Mouse (Mus musculus) intestine, embryonic 14.5 days (tissue): ENCODE results near the gene Cers6. TPM values are rescaled to one million over a fixed set of nuclear protein-coding genes. Genes with fewer than 3 reads are reported as not detected.

Experiments used
- ATAC-seq: fragments of 200-750 bp; cut with Nextera tagmentation; replicated peaks from 2 replicates; pipeline ENCODE4 v1.8.0; 2017; ENCODE audit warnings: low read depth, moderate number of reproducible peaks, moderate TSS enrichment, moderate library complexity; ENCODE audit not compliant: low FRiP score, low TSS enrichment
- DNase-seq: peaks from one replicate; pipeline ENCODE4 v3.0.0-alpha.2; 2018; ENCODE audit warnings: low spot score
- H3K27ac ChIP-seq: fragments of 300-500 bp; sonication (generic); 2 replicates; pipeline ENCODE4 v1.5.1; 2014; ENCODE audit warnings: low read depth, mild to moderate bottlenecking, control low read depth
- H3K27me3 ChIP-seq: fragments of 300-500 bp; sonication (generic); replicated peaks from 2 replicates; pipeline ENCODE4 v1.6.1; 2014; ENCODE audit warnings: low read length, control low read depth; ENCODE audit not compliant: control insufficient read depth, insufficient read depth
- H3K36me3 ChIP-seq: fragments of 300-500 bp; sonication (generic); 2 replicates; pipeline ENCODE4 v1.6.1; 2014; ENCODE audit warnings: low read length, control low read depth; ENCODE audit not compliant: control insufficient read depth, insufficient read depth
- H3K4me1 ChIP-seq: fragments of 300-500 bp; sonication (generic); replicated peaks from 2 replicates; pipeline ENCODE4 v1.6.1; 2014; ENCODE audit warnings: low read length, control low read depth, mixed read lengths; ENCODE audit not compliant: control insufficient read depth, insufficient read depth
- H3K4me2 ChIP-seq: fragments of 300-500 bp; sonication (generic); 2 replicates; pipeline ENCODE4 v1.6.1; 2014; ENCODE audit warnings: low read length
- H3K4me3 ChIP-seq: fragments of 300-500 bp; sonication (generic); 2 replicates; pipeline ENCODE4 v1.5.1; 2014; ENCODE audit warnings: low read depth, low read length, control low read depth, mixed read lengths
- H3K9ac ChIP-seq: fragments of 300-500 bp; sonication (generic); 2 replicates; pipeline ENCODE4 v1.6.1; 2014; ENCODE audit warnings: mild to moderate bottlenecking, low read length
- H3K9me3 ChIP-seq: fragments of 300-500 bp; sonication (generic); 2 replicates; pipeline ENCODE4 v1.6.1; 2016; ENCODE audit warnings: low read length, control low read depth; ENCODE audit not compliant: control insufficient read depth
- WGBS: fragments of 180-500 bp; shearing (Covaris S2); extraction: QIAGEN DNeasy Blood & Tissue Kit; methylation state at CpG from one replicate; pipeline ENCODE4 v1.1.7; 2014; 5-methylcytosine and 5-hydroxymethylcytosine counted together
- polyA plus RNA-seq: library from polyadenylated mRNA; unstranded; fragments of >200 nt; fragmentation: Nextera tagmentation; extraction: Ambion mirVana; gene quantifications from 2 replicates; pipeline ENCODE4 v1.2.1, GENCODE M21; 2014

Cers6 gene
- polyA plus RNA-seq, 1 experiment from 2014 or later: 49.0 TPM

- Histone ChIP-seq H3K36me3 (no peaks in the 10 kb centered on the region), H3K27ac (no peak overlapping the region), H3K4me2 (no peak overlapping the region), H3K9ac (no peak overlapping the region), H3K4me1 (peaks cover under 1% of the 10 kb centered on the region; the same call in 1 of the 2 replicates), H3K27me3 (no peaks in the 10 kb centered on the region), H3K9me3 (no peaks in the 10 kb centered on the region), H3K4me3 (no peak overlapping the region)
- DNase-seq (no peak), ATAC-seq (no peak)
- 92% methylated on average over 6 of the region's 6 CpGs for WGBS
Measured at GRCm38 (mm10) chr2:68989117-68989516, 127.9 kb downstream of the Cers6 start.

DNA sequence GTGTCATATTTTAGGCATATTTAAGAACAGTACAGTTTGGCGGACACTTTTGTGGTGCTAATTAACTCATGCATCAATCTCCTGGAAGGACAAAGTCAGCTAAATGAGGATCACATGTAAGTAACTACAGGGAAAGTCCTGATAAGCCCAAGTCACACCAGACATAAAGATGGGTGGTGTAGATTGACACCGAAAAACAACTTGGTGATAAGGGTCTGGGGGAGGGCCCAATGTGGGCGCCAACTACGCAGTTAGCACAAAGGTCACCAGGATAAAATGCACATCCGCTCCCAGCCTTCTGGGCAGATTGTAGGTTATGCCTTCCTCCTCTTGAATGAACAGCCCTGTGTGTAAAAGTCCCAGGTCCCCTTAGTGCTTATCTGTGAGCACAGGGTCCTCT lies 131.4 kb downstream of the Cers6 start:
- Histone ChIP-seq H3K27ac (no peak overlapping the region), H3K9ac (no peak overlapping the region)
- ATAC-seq: no peak

GRCm38 (mm10) chr2:68994441-68994840 lies 133.2 kb downstream of the Cers6 start:
- Histone ChIP-seq H3K4me1 (peaks cover 6% of the 10 kb centered on the region; the same call in 1 of the 2 replicates), H3K27me3 (no peaks in the 10 kb centered on the region), H3K4me3 (no peak overlapping the region), H3K9me3 (no peaks in the 10 kb centered on the region), H3K27ac (no peak overlapping the region), H3K36me3 (no peaks in the 10 kb centered on the region), H3K9ac (no peak overlapping the region), H3K4me2 (no peak overlapping the region)
- no peak for ATAC-seq
- no peak for DNase-seq

More for the DNA sequence above, 131.4 kb downstream of the Cers6 start:
- no peak for DNase-seq
- 82% methylated on average over 5 of the region's 5 CpGs for WGBS
- H3K4me3 ChIP-seq: no peak overlapping the region
- H3K36me3 ChIP-seq: no peaks in the 10 kb centered on the region
- no peaks in the 10 kb centered on the region for H3K9me3 ChIP-seq
- H3K4me1 ChIP-seq: peaks cover 6% of the 10 kb centered on the region; the same call in 1 of the 2 replicates
- no peaks in the 10 kb centered on the region for H3K27me3 ChIP-seq
- H3K4me2 ChIP-seq: no peak overlapping the region

DNA sequence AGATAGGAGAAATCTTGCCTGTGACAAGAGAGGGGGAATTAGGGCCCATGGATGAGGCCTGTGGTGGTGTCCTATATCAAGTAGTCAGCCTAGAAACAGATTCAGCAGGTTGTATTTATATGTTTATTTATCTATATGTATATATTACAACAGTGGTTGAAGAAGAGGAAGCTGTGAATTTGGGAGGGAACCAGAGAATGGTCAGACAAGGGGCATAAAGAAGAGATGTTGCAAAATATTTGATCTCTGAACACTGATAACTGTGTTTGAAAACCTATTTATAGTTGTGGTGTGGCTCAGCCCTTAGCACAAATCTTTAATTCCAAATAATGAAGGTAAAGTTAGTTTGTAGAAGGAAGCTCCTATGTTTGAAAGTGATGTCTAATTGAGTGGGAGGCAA lies 134.5 kb downstream of the Cers6 start:
- ATAC-seq: no peak

GRCm38 (mm10) chr2:68996268-68996667 lies 135.0 kb downstream of the Cers6 start:
- no peaks in the 10 kb centered on the region for H3K27me3 ChIP-seq
- ATAC-seq: no peak
- H3K4me2 ChIP-seq: no peak overlapping the region
- DNase-seq: no peak
- peaks cover 6% of the 10 kb centered on the region; the same call in 1 of the 2 replicates for H3K4me1 ChIP-seq
- H3K9me3 ChIP-seq: no peaks in the 10 kb centered on the region
- H3K9ac ChIP-seq: no peak overlapping the region
- WGBS: 83% methylated on average over 1 of the region's 1 CpGs
- no peaks in the 10 kb centered on the region for H3K36me3 ChIP-seq
- H3K27ac ChIP-seq: no peak overlapping the region
- no peak overlapping the region for H3K4me3 ChIP-seq

More for the DNA sequence above, 134.5 kb downstream of the Cers6 start:
- Histone ChIP-seq H3K27ac (no peak overlapping the region), H3K9me3 (no peaks in the 10 kb centered on the region), H3K27me3 (no peaks in the 10 kb centered on the region), H3K4me1 (peaks cover 6% of the 10 kb centered on the region; the same call in 1 of the 2 replicates), H3K4me3 (no peak overlapping the region), H3K4me2 (no peak overlapping the region), H3K9ac (no peak overlapping the region), H3K36me3 (no peaks in the 10 kb centered on the region)
- DNase-seq: no peak

- no peaks in the 10 kb centered on the region for H3K27me3 ChIP-seq
- 0 out of 2 replicates have a peak, but pooled peaks cover 2% of the 10 kb centered on the region for H3K9me3 ChIP-seq
- ATAC-seq (no peak), DNase-seq (no peak)
- H3K4me2 ChIP-seq: no peak overlapping the region
- no peaks in the 10 kb centered on the region for H3K4me1 ChIP-seq
- no peak overlapping the region for H3K4me3 ChIP-seq
- H3K27ac ChIP-seq: no peak overlapping the region
- H3K36me3 ChIP-seq: peaks cover 4% of the 10 kb centered on the region; the same call in 1 of the 2 replicates
- 92% methylated on average over 5 of the region's 5 CpGs for WGBS
- H3K9ac ChIP-seq: no peak overlapping the region
Measured at GRCm38 (mm10) chr2:69004001-69004400, 142.8 kb downstream of the Cers6 start.

GRCm38 (mm10) chr2:69011392-69011791 lies 150.2 kb downstream of the Cers6 start:
- WGBS: 72% methylated on average over 7 of the region's 7 CpGs
- DNase-seq: no peak
- Histone ChIP-seq H3K27ac (no peak overlapping the region), H3K4me2 (no peak overlapping the region), H3K4me1 (no peaks in the 10 kb centered on the region), H3K4me3 (no peak overlapping the region), H3K9ac (no peak overlapping the region), H3K9me3 (no peaks in the 10 kb centered on the region), H3K27me3 (no peaks in the 10 kb centered on the region), H3K36me3 (no peaks in the 10 kb centered on the region)
- no peak for ATAC-seq

DNA sequence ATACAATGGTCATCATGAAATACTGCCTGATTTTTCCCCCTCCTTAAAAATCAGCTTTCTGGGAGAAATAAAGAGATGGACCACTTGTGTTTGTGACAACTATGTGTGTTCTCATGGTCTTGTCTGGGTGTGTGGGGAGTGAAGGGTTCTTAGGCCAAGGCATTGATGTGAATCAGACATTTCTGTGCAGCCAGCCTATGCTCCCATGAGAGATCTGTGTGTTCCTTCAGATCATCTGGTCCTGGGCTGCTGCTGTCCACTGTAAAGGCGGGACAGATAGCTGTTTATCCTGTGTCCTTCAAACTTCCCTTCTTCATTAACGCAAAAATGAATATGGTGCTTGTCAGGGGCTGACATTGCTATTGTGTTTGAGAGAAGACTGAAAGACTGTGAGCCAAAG lies 150.6 kb downstream of the Cers6 start:
- Histone ChIP-seq H3K27ac (no peak overlapping the region), H3K27me3 (no peaks in the 10 kb centered on the region), H3K9me3 (no peaks in the 10 kb centered on the region), H3K9ac (no peak overlapping the region), H3K4me1 (no peaks in the 10 kb centered on the region), H3K4me3 (no peak overlapping the region), H3K4me2 (no peak overlapping the region), H3K36me3 (no peaks in the 10 kb centered on the region)
- no peak for ATAC-seq
- WGBS: 63% methylated on average over 2 of the region's 2 CpGs
- no peak for DNase-seq

DNA sequence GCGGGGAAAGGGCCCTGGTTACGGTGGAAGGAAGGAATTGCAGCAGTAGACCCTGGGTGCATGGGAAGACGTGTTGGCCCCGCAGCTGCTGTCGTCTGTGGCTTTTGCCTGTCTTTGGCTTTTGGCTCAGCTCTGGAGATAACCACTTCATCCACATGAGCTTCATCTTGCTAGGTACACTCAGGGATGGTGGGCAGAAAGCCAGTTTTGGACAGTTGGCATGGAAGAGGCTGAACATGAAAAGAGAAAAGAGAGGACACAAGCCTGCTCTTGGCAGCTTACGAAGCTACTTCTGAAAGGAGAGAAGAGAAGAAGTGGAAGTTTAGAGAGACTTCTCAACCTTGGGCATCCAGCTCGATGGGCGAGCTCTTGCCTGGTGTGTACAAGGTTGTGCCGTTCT lies 153.0 kb downstream of the Cers6 start:
- H3K27ac ChIP-seq: no peak overlapping the region
- DNase-seq (no peak), ATAC-seq (no peak)
- H3K27me3 ChIP-seq: no peaks in the 10 kb centered on the region
- H3K36me3 ChIP-seq: no peaks in the 10 kb centered on the region
- no peaks in the 10 kb centered on the region for H3K4me1 ChIP-seq
- no peak overlapping the region for H3K4me2 ChIP-seq
- 95% methylated on average over 9 of the region's 9 CpGs for WGBS
- H3K9ac ChIP-seq: no peak overlapping the region
- no peak overlapping the region for H3K4me3 ChIP-seq
- H3K9me3 ChIP-seq: no peaks in the 10 kb centered on the region
